Mouse (Mus musculus) right cerebral cortex, postnatal 36 days (tissue): ENCODE data around the gene Slbp.
A peak's percentile ranks its signal among the peaks of the same experiment; 100 is the strongest.

Source experiments
- DNase-seq, 2 experiments: peaks; one replicate each; pipeline ENCODE4 v3.0.0; 2022; ENCODE audit warnings: low spot score in 2 of 2, mixed read lengths in 1 of 2

Slbp gene

GRCm38 (mm10) chr5:33630615-33631014, 21.8 kb downstream of the Slbp start:
- no peak for DNase-seq

DNA sequence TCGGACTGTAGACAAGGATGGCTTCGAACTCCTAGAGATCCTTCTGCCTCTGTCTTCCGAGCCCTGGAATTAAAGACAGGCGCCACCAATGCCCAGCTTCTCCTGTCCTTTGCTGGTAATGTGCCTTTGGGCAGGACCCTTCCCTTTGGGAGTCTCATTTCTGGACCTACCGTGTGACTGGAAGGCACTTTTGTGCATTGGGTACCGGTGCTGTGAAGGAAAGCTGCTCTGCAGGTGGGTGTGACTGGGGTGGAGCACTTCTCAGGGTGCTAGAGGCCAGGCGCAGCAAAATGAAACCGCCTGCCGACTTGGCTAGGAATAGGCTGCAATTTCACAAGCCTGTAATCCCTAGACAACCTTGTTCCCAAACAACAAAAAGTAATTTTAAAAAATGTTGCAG, 22.3 kb downstream of the Slbp start:
- peak in 1 of 2 experiments; percentile 12 for DNase-seq

- DNase-seq: peak; percentile 99
Observed at GRCm38 (mm10) chr5:33629301-33629987, 22.9 kb downstream of the Slbp start, which contains the start of the genes Fam53a and Gm9903. Fam53a (minus strand) TSS chr5:33629635. Gm9903 (plus strand) TSS chr5:33629925.

- DNase-seq: peak; percentile 24 to 32
Observed at GRCm38 (mm10) chr5:33628820-33629300, 23.5 kb downstream of the Slbp start.

DNA sequence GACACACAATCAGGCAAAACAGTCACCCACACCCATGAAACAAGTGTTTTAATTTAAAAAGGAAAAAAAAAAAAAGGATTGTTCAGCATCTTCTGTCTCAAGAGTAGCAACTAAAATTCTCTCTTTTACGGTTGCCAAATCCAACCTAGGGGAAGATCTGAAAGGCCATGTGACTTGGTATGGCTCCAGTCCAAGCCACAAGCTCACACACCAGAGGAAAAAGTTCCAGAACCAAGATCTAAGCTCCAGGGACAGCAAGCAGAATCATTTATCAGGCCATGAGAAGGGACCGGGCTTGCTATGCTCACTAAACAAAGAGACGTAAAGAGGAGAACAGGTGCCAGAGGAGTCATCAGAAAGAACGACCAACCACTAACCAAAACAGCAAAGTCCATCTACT, 24.4 kb downstream of the Slbp start:
- no peak for DNase-seq

GRCm38 (mm10) chr5:33623766-33624165, 28.6 kb downstream of the Slbp start:
- no peak for DNase-seq

DNA sequence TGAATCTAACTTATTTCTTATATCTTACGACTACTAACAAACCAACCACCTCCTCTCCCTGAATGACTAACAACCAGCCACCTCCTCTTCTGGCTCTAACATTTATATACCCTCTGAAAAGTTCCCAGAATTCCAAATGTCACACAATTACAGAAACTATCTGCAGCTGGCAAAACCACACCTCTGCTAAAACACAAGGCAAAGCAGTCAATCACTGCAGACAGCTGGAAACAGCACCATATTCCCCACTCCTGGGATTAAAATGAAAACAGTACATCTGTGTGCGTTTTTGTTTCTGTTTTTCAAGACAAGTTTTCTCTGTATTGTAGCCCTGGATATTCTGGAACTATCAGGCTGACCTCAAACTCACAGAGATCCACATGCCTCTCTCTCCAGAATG, 29.7 kb downstream of the Slbp start:
- no peak for DNase-seq

DNA sequence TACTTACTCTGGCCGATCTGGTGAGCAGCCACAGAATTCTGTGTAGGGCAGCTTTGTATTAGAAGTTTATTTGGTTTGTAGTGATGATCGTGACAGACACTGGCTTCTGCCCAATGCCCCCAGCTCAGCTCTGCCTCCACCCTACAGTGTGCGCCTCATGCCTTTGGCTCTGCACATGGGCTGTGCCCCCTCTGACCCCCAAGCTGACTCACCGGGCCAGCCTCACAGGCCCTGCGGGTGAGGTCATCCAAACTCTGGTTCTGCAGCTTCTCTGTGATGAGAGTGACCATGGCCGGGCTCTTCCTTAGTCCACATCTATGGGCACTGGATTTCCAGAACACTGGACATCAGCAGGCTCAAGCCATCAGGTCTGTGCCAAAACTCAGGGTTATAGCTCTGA, 38.0 kb downstream of the Slbp start:
- DNase-seq: no peak

GRCm38 (mm10) chr5:33611795-33612194, 40.6 kb downstream of the Slbp start:
- DNase-seq: no peak

DNA sequence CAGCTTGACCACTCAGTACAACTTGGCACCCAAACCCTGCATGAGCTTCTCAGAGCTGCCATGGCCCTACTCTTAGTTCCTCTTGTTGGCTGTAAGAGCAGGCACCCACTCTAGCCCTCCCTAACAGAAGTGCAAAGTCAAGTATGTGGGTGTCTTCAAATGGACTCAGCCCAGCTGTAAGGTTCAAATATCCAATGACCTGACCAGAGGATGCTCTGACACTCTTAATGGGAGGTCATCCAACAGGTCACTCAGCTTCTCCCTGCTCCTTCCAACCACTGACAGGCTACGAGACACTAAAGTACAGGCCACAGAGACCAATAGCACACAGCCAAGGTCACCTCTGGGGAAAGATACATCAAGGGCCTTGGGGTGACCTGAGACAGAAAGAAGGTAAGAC, 43.1 kb downstream of the Slbp start:
- no peak for DNase-seq

GRCm38 (mm10) chr5:33607434-33607833, 44.9 kb downstream of the Slbp start:
- DNase-seq: no peak

DNA sequence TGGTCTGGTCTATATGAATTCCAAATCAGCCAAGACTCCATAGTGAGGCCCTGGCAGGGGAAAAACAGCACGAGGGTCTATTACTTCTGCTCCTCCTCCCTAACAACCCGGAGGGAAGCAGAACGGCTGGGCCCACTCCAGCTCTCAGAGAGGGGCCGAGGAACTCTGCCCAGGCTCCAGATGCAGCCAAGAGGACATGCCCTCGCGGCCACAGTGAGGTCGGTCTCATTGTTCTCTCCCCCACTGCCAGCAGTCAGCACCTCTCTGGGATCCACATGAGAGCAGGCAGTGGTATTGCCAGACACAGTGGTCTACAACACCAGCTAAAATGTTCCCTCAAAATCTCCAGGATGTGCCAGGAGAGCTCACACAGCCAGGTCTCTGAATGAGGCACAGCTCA, 45.7 kb downstream of the Slbp start:
- no peak for DNase-seq

- no peak for DNase-seq
Observed at GRCm38 (mm10) chr5:33605314-33605713, 47.1 kb downstream of the Slbp start.

DNA sequence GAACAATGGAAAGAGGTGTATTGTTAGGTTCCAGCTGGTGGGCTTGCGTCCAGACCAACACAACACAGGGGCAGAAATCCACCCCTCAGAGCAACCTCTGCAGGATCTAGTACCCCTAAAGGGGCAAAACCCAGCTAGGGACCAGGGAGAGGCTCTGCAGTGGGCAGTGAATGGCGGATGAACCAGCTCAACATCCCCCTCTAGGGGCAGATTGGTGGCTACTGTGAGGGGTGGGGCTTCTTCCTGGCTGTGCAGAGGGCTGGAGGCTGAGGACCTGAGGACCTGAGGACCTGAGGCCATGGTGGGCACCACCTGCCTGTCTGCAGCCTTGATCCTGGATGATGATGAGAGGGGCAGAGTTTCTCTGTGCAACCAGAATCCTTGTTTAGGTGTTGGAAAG, 58.8 kb downstream of the Slbp start:
- DNase-seq: no peak

GRCm38 (mm10) chr5:33589221-33589888, 63.0 kb downstream of the Slbp start:
- DNase-seq: peak; percentile 32 to 38

DNA sequence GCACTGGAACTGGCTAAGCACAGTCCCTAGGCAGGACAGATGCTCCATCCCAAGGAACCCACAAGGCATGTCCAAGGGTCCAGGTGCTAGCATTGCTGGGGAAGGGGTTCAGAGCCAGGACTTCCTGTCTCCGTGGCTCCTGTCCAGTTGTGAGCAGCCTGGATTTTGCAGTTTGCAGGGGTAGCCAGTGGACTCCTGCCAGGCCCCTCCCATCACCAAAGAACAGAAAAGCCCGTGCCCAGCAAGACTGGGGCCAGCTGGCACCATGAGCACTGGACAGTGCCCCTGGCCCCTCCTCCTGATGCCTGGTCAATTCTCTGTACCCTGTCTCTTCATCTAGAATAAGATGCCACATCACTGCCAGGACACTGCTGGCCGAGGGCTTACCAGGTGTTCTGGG, 64.3 kb downstream of the Slbp start:
- no peak for DNase-seq

GRCm38 (mm10) chr5:33587498-33588058, 64.8 kb downstream of the Slbp start:
- no peak for DNase-seq
